Mouse (Mus musculus) kidney, postnatal 4 days (tissue): ENCODE measurements around the gene Mesd.

Experiments used
- DNase-seq, 2 experiments: peaks; one replicate each; pipeline ENCODE4 v3.0.0; 2021; ENCODE audit warnings: mixed read lengths in 2 of 2

Gene Mesd

GRCm38 (mm10) chr7:83884021-83884658, at the start of gene Mesd, which contains the start of gene Tlnrd1:
Gene Mesd (plus strand): TSS chr7:83884466.
Gene Tlnrd1 (minus strand): TSS chr7:83884305.
- peak; percentile 90 to 94 for DNase-seq

DNA sequence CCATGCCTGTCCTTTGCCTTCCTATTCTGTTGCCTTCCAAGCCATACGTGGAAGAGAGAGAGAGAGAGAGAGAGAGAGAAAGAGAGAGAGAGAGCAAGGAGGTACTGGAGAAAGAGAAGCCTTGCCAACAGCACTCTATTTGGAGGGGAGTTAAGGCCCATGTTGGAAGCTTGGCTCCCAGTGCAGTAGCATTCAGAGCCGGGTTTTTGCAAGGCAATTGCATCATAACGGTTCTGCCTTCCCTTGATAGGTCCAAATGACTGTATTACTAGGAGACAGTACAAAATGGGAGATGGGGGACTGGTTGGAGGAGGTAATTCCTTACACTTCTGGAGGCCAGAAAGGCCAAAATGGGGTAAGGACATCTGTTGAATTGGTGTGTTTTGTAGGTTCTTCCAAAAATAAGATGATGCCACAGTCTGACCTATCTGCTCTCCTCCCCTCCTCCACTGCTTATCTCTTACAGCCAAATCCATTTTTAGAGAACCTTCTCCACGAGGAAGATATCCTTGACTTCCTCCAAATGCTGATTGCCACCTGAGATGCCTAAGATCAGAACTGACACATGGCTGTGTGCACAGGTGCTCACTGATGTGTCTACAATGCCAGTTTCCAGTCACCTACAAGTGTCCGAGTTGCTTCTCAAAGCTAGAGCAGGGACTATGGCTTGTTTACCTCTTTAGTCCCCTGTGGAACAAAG, 45.6 kb upstream of the Mesd start:
- DNase-seq, result no peak

DNA sequence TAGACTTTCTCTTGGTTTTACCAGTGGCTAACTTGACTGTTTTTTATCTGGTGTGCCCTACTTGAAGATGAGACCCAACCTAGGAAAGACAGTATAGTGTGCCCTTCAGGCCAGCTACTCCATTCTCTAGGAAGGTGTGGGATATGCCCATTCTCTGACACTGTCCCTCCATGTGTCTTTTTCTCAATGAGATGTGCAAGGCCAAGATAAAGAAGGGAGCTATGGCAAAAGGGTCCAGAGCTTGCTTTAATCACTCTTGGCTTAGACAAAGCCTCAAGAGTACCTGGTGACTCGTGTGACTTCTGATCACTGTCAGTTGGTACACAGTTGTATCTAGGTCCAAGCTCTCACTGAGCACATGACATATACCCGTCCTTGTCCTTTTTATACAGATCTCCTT, 44.2 kb upstream of the Mesd start:
- DNase-seq, result no peak

DNA sequence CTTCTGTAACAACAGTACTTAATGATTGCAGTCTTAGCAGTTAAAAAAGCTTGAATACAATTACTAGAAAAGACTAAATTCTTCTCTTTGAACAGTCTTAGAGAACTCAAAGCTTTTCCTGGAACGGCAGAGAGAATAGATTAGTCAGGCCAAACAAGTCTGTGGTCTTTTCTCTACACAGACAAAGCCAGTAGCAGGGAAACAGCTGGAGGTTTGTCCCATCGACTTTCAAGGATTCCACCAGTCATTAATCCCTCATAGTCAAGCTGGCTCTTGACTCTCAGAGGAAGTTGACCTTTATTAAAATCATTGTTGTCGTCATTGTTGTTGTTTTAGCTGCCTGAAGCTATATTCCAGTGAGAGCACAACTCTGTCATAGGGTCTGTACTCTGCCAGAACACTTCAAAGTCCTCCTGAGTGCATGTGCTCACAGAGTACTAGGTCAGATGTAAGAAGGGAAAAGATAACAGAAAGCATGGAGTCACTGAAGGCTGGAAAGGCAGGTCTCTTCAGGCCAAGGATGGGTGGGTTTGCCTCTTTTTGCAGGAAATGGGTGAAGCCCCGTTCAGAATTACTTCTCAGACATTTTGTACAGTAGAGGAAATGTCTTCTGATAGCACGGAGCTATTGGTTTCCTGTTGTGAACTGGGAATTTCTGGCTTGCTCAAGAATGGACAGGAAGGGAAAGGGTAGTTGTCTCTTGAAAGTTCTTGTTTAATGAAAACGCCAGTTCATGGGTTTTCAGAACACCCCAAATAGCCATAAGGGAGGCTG, 41.6 kb upstream of the Mesd start:
- peak in 1 of 2 experiments; percentile 11 for DNase-seq

DNA sequence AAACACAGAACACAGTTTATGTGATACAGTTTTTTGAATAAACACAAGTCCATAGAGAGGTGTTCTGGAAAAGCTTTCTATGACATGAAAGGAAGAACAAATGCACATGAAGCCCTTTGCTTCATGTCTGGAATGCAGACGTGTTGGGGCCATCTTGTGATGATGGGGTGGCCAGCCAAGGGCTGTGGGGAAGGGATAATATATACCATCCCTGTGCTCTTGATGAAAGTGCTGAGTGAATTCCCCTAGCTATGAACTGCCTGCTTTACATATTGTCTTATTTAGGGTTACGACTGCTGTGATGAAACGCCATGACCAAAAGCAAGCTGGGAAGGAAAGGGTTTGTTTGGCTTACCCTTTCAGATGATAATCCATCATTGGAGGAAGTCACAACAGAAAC, 39.5 kb upstream of the Mesd start:
- DNase-seq, result no peak

DNA sequence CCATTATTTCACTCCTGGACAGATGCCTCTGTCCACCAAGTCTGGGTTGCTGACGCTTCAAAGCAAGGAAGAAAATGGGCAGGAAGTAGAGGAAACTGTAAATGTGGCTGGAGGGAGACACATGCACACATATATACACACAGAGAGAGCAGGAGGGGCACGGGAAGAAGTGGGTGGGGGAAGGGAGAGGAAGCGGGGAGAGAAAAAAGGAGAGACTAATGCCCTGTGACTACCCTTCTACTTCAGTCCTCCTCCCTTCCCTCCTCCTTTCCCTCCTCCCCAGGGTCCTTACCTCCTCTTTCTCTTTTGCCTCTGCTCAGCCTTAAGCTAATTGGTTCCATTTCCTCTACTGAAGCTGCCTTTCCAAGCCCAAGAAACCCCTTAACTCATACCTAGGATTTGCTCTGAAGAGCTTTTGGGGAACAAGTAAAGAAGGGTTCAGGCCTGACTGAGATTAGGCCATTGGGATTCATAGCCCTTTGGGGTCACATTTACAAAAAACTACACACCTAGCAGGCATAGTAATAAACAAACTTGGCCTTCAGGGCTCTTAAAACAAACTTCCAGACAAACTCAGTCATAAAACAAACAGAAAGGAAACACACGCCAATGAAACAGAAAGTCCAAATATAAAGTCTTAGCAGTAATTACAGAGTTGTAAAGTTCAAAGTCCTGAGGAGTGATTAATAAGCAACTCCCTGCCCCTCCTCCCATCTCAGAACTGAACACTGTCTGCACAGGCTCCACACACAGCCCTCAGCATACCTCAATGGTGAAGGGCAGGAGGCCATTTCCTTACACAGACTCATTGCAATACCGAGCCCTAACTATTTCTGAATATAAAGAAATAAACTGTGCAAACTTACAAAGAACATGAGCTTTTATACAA, 36.8 kb upstream of the Mesd start:
- peak; percentile 32 to 65 for DNase-seq

GRCm38 (mm10) chr7:83851569-83852380, 32.5 kb upstream of the Mesd start:
- no peak for DNase-seq

GRCm38 (mm10) chr7:83852381-83853380, 31.6 kb upstream of the Mesd start:
- DNase-seq, result no peak

GRCm38 (mm10) chr7:83855203-83855602, 29.1 kb upstream of the Mesd start:
- no peak for DNase-seq

GRCm38 (mm10) chr7:83856353-83857207, 27.7 kb upstream of the Mesd start:
- DNase-seq, result peak in 1 of 2 experiments; percentile 20

DNA sequence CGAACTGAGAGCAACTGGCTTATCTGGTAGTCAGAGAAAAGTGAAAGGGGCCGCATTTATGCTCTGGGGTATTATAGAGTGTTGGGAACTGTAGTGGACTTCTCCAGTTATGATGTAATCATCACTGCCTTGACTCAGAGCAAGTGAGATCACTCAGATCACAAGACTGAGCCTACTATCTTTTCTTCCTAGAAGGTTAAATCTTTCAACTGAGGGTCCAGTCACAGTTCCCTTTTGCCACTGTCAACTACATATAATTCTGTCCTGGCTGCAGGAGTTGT, 27.1 kb upstream of the Mesd start:
- DNase-seq, result no peak

DNA sequence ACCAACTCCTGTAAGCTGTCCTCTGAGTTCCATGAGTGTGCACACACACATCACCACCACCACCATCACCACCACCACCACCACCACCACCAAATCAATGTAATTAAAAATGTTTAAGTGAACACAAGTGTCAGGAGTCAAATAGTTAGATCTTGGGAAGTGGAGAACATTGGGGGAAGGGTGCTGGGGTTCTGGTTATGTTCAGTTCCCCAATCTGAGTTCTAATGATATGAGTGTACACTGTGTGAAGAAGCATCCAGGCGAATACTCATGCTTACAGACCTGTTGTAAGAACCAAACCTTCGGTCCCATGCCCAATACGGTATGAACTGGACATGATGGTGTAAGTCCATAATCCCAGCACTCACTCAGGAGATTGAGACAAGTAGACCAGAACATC, 26.3 kb upstream of the Mesd start:
- DNase-seq, result no peak

DNA sequence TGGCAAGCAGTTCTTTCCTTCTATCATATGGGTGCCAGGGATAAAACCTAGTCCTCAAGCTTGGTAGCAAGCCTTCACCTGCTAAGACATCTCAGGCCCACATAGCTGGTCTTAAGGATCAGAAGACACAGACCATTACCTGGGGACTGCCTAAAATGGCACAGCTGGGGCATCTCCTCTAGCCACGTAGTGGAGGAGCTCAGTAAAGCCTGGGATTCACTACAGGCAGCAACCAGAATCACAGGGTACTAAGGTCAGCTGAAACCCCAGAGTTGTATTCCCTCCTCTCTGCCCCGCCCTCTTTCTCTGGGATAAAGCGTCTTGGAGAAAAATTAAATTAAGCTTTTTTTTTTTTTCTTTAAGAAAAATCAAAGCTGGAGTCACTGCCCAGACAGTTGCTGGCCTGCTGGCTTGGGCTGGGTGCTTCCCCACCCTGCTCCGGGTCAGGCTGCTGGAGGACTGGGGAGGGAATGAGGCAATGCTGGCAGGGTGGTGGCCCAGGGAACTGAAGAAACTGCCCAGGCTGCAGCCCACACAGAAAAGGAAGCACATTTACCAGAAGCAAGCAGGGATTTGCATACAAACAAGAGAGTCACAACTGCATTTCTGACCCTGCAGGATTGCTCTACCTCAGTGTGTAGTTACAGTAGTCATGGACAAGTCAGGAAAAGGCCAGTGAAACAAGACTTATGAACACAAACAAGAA, 24.7 kb upstream of the Mesd start:
- DNase-seq, result peak; percentile 14 to 24

GRCm38 (mm10) chr7:83863554-83863953, 20.7 kb upstream of the Mesd start:
- DNase-seq, result no peak

- no peak for DNase-seq
Observed at GRCm38 (mm10) chr7:83868200-83868599, 16.1 kb upstream of the Mesd start.

DNA sequence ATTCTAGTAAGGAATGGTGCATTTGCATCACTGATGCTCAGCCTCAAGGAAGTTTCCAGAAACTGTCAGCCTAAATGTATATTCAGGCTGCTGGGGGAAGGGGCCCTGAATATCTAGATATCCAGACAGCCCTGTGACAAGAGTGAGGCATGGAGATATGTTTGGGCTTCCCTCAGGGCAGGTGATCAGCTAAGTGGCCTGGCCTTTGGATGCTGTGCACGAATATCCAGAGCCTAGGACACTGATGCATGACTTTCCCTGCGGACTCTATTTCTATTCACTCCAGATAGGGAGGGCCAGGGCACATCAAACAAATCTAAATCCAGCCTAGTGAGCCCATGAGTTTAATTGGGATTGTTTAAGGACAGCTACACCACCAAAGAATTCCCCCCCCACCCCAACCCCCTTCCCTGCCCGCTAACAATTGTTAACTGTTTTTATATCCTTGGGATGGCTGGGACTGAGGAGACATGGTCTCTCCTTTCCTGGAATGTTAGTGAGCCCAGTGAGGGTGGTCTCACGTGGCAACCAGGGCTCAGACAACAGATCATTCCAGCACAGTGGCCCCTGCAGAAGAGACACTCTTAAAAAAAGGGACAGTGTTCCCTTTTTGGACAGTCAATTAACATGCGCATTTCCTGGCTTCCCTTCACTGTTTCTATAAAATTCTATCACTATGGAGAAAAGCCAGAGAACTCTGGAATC, 14.3 kb upstream of the Mesd start:
- DNase-seq, result no peak

DNA sequence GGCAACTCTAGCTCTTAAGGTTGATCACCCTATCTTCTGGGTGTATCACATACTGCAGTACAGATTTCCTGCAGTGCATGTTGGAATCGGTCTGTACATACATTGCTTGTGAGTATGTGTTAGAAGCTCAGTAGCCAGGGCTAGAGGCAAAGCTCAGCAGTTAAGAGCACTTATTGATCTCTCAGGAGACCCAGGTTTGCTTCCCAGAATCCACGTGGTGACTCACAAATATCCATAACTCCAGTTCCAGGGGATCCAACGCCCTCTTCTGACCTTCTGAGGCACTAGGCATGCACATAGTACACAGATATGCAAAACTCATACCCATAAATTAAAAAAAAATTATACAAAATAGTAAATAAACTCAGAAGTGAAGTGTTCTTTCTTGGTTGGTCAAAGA, 7.2 kb upstream of the Mesd start:
- no peak for DNase-seq

DNA sequence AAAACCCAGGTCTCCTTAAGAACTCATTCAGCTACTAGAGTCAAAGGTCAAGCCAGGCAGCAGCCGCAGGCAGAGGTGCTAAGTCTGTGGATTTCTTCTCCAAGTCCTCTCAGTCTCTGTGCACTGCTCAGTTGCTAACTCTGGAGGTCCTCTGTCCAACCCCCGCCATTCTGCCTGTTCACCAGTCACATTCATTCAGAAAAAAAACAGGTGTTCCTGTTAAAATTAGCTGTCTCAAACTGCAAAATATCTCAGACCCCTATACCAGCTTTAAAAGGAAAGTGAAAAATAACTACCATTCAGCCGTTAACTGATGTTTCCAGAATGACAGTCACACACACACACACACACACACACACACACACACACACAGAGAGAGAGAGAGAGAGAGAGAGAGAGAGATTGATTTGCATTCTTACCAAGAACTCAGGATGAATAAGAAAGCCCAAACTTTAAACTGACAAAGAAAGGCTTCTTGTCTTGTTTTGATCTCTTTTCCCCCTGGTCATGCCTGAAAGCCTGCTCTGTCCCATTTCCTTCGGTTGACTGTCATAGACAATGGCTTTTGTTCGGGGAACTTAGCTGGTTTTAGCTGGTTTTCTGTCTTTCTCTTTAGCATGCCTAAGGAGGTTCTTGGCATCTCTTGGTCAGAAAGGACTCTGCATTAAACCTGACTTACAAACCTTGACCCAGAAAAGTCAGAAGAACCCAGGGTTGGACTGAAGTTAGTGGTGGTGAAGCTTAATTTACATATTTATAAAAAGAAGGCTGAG, 5.4 kb upstream of the Mesd start:
- no peak for DNase-seq
